Mouse (Mus musculus): ENCODE measurements around the gene 4930432K21Rik.
A peak's percentile ranks its signal among the peaks of the same experiment; 100 is the strongest.

4930432K21Rik gene

GRCm38 (mm10) chr8:84193566-84193965, 45.7 kb downstream of the 4930432K21Rik start:
- peak; percentile 47 for DNase-seq

- no peak for DNase-seq
These were observed 46.5 kb downstream of the 4930432K21Rik start for GRCm38 (mm10) chr8:84194224-84194743.

DNA sequence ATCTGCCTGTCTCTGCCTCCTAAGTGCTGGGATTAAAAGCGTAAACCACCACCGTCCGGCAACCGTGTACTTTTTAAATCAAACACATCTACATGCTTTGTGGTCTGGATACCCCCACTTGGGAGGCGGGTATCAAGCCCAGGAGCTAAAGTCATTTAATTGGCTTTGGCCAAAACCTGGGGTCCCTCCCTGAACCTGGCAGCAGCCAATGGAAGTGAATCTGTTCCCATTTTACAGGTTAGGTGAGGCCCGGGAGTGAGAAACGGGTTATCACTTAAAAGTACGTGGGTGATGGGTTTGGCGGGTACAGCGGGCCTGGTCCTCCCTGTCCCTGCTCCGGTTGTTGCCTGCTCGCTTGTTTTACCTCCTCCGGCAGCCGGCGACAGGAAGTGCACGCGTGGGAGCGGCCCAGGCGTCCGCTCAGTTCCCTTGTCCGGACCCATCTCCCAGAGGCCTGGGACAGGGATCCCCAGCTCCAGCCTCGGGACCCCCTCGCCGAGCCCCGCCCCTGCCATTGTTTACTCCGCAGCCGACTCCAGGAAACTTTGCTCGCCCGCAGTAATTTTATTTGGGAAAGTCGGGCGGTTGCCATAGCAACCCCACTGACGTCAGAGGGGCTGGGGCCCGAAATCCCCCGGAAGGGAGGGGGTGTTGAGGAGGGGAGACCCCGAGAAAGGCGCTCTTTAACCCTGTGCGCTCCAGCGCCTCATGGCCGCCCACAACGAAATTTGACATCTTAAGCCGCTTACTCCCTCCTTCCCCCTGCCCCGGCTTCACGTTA, 49.5 kb downstream of the 4930432K21Rik start:
- DNase-seq = peak; percentile 86

- peak; percentile 93 for DNase-seq
These were observed 50.3 kb downstream of the 4930432K21Rik start for GRCm38 (mm10) chr8:84197922-84198774.

- peak; percentile 34 for DNase-seq
These were observed 51.0 kb downstream of the 4930432K21Rik start for GRCm38 (mm10) chr8:84198871-84199270.

DNA sequence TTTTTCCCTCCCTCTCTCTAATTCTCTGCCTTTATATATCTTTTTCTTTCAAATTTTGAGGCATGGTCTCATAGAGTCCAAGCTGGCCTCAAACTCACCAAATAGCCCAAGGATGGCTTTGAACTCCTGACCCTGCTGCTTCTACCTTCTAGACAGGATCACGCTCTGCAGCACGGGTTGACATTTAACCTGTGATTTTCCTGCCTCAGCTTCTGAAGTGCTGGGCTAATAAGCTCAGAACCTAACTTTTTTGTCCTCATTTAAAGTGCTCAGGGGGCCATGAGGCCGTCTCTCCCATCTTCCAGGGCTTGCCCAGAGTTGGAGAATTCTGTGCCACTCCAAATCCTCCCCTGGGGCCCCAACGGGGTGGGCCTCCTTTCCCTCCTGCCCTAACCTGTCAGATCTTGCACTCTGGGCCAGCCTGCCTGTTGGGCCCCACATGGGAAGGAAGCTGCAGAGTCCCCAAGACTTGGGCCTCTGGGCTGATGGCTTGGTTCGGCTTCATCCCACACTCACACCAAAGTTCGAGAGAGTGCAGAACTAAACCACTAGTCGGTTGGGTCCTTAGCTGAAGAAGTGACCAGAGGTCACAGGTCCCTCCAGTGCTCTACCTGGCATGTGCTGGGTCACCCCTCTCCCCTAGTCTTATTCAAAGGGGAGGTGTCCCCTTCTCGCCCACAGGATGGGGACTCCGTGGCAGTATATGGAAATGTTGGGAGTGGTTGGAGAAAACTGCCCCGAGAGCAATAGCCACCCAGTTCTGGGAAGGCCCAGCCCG, 51.7 kb downstream of the 4930432K21Rik start:
- peak; percentile 46 for DNase-seq

- DNase-seq = peak; percentile 45
These were observed 52.3 kb downstream of the 4930432K21Rik start for GRCm38 (mm10) chr8:84200126-84200555.

DNA sequence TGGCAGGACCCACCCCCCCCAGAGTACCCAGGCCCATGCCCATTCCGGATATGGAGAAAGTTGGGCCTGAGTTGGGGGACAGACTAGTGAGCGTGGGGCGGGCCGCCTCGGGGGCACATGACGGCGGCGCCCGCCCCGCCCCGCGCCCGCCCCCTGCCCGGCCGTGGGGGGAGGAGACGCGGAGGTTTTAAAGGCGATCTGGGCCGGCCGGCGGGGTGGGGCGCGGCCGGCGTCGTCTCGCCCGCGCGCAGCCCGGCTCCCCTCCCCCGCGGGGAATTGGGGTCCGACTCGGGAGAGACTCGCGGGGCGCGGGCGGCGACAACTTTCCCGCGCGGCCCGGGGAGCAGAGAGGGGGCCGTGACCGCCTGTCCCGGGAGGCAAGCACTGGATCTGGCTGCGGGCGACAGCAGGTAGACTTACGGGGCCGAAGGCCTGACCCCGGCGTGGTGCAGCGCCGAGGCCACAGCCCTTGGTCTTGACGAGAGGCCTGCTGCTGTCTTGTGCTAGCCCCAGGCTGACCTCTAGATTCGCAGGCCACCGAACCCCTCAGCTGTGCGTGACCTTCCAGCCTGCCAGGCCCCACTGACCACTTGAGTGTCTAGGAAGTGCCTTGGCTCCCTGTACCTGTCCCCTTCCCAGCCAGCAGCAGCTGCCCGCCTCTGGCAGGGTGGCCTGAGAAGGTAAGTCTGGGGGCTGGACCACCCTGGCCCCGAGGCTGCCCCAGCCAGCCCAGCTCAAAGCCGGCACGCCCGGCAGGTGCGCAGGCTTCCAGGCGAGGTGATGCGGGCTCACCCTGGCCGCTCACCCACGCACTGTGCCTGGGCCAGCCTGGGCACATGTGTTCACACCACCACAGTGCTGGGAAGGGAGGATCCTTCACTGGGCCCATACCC, 53.1 kb downstream of the 4930432K21Rik start:
- DNase-seq = peak; percentile 71

GRCm38 (mm10) chr8:84201545-84202245, 53.9 kb downstream of the 4930432K21Rik start:
- DNase-seq = peak; percentile 46

DNA sequence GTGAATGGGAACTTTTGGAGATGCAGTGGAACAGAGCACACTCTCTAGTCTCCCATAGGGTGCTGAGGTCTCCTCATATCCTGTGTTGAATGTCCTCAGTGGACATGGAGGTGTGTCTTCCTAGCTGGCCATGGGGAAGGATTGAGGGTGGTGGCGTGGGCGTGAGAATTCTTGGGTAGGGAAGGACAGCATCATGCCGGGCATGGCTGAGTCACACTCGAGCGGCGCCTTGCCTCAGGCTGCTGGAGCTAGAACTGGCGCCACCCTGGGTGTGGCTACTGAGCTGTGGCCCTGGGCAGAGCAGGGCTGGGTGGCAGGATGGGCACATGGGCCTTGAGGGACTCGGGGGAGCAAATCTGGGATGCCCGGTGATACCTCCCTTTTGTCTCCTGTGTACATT, 54.6 kb downstream of the 4930432K21Rik start:
- peak; percentile 31 for DNase-seq

DNA sequence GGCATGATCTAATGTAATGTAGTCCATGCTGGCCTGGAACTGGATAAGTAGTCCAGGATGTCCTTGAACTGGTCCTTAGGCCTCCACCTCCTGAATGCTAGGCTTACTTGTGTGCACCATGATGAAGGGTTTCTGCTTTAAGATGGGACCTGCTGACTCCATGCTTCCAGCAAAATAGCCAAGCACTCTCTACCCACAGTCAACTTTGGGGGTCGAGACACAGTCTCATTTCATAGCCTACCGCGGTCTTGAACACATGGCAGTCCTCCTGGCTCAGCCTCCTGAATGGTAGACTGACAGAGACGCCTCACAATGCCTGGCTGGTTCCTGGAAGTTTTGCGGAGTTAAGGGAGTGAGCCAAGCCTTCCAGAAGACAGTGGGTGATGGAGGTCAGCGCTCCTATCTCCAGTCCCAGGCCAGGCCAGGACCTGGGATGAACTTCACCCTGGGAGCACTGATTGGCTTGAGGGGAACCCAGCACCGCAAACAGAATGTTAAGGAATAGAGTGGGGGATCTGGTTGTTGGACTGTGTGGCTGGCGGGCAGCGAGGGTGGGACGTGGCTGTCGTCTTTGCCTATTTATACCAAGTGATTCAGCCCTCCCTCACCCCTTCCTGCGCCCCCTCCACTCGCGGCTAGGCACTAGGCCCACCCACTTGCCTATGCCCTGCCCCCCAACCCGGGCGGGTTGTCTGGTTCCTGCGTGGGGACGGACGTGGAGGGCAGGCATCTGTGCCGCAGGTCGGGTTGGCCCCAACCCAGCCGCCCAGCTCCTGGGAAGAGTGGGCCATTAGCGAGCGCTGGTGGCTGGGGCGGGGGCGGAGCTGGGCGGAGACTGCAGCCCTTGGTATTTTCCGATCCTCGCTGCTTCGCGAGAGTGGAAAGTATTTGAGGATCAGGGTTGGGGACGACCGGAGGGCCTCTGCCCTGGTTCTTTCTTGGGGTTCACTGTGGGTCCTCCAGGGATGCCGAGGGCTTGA, 55.4 kb downstream of the 4930432K21Rik start:
- DNase-seq = peak; percentile 83

GRCm38 (mm10) chr8:84203975-84204772, 56.3 kb downstream of the 4930432K21Rik start:
- peak; percentile 62 for DNase-seq

- DNase-seq = no peak
These were observed 57.2 kb downstream of the 4930432K21Rik start for GRCm38 (mm10) chr8:84205073-84205472.

DNA sequence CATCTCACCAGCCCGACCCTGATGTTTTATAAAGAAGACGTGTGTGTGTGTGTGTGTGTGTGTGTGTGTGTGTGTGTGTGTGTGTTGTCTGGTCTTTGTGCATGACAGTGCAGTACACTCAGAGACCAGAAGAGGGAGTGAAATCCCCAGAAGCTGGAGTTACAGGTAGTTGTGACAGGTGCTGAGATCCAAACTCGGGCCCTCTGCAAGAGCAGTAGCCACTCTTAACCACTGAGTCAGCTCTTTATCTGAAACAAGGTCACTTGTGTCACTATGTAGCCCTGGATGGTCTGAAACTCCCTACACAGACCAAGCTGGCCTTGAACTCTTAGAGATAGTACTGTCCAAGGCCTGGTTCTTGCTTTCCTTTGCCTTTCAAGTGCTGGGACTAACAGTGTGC, 58.8 kb downstream of the 4930432K21Rik start:
- no peak for DNase-seq

- peak; percentile 70 for DNase-seq
These were observed 60.0 kb downstream of the 4930432K21Rik start for GRCm38 (mm10) chr8:84207811-84208210.

- DNase-seq = peak; percentile 65
These were observed 60.9 kb downstream of the 4930432K21Rik start for GRCm38 (mm10) chr8:84208381-84209380.

DNA sequence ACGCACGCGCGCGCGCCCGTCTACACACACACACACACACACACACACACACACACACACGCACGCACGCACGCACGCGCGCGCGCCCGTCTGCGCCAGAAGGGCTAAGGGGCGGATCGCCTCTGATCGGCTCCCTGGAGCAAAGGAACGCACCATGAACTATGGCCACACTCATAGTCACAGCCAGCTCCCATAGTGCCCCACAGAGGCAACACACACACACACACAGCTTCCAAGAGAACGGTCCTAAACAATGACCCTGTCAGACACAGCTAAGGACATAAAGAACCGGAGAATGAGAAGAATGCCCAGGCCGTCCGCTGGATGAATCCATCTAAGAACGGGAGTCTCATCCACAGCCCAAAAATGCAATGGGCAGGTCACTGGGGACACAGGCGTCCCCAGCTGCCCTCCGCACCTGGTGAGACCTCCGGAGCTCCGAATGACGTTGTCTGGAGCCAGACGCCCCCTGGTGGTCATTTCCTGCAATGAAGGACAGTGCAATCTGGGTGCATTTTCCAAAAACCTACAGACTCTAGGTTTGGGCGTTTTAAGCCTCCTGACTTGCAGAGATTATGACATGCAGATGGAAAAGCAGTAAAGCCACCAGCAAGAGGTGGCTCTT, 62.5 kb downstream of the 4930432K21Rik start:
- peak; percentile 94 for DNase-seq

Measured in thymus, postnatal 4 days (tissue).